Mouse (Mus musculus) large intestine, adult 2 months (tissue): Measurements from ENCODE around the gene Tnfrsf12a. TPM values are rescaled to one million over a fixed set of nuclear protein-coding genes. Genes with fewer than 3 reads are reported as not detected.

Experiments
- DNase-seq: peaks from one replicate; pipeline ENCODE4 v3.0.0-alpha.2; 2012; ENCODE audit warnings: low read depth, low spot score
- WGBS: fragments of 180-500 bp; shearing (Covaris S2); methylation state at CpG from one replicate; pipeline ENCODE4 v1.1.7; 2018; 5-methylcytosine and 5-hydroxymethylcytosine counted together
- polyA plus RNA-seq: library from polyadenylated mRNA; depleted of rRNA; stranded (reverse); fragments of >200 nt; gene quantifications from 2 replicates; pipeline ENCODE4 v1.2.3, GENCODE M21; 2012; rRNA removed

Gene Tnfrsf12a
- polyA plus RNA-seq = 8.1 and 8.4 TPM in 2 replicates

GRCm38 (mm10) chr17:23677236-23677679 is at the start of gene Tnfrsf12a:
Gene Tnfrsf12a, minus strand, starts transcription at chr17:23677468.
- DNase-seq = no peak
- under 1% methylated on average over 34 of the region's 34 CpGs for WGBS

- DNase-seq = no peak
- WGBS = under 1% methylated on average over 20 of the region's 20 CpGs
Measured at GRCm38 (mm10) chr17:23726758-23727142, 49.5 kb upstream of the Tnfrsf12a start.

GRCm38 (mm10) chr17:23725999-23726757 is 48.9 kb upstream of the Tnfrsf12a start, which contains the start of gene Pkmyt1:
Gene Pkmyt1, plus strand, starts transcription at chr17:23726336.
- DNase-seq = no peak
- under 1% methylated on average over 66 of the region's 73 CpGs for WGBS

- no peak for DNase-seq
- 43% methylated on average over 4 of the region's 4 CpGs for WGBS
Measured at GRCm38 (mm10) chr17:23725477-23725876, 48.2 kb upstream of the Tnfrsf12a start.

GRCm38 (mm10) chr17:23722376-23723125 is 45.3 kb upstream of the Tnfrsf12a start, which contains the start of gene 1520401A03Rik:
Gene 1520401A03Rik, minus strand, starts transcription at chr17:23722783.
- DNase-seq = no peak
- WGBS = 84% methylated on average over 7 of the region's 7 CpGs

GRCm38 (mm10) chr17:23721886-23722285 is 44.6 kb upstream of the Tnfrsf12a start:
- WGBS = 56% methylated on average over 2 of the region's 2 CpGs
- no peak for DNase-seq

GRCm38 (mm10) chr17:23719455-23719854 is 42.2 kb upstream of the Tnfrsf12a start:
- no peak for DNase-seq
- WGBS = 52% methylated on average over 1 of the region's 1 CpGs

- no peak for DNase-seq
- WGBS = 78% methylated on average over 2 of the region's 2 CpGs
Measured at GRCm38 (mm10) chr17:23717003-23717402, 39.7 kb upstream of the Tnfrsf12a start.

GRCm38 (mm10) chr17:23706212-23706611 is 28.9 kb upstream of the Tnfrsf12a start:
- DNase-seq = no peak
- 1% methylated on average over 3 of the region's 3 CpGs for WGBS

GRCm38 (mm10) chr17:23705525-23706104 is 28.3 kb upstream of the Tnfrsf12a start:
- 63% methylated on average over 7 of the region's 7 CpGs for WGBS
- no peak for DNase-seq

GRCm38 (mm10) chr17:23704741-23705140 is 27.5 kb upstream of the Tnfrsf12a start:
- WGBS = 30% methylated on average over 7 of the region's 7 CpGs

GRCm38 (mm10) chr17:23703301-23703700 is 26.0 kb upstream of the Tnfrsf12a start:
- 93% methylated on average over 9 of the region's 9 CpGs for WGBS
- DNase-seq = no peak

More at GRCm38 (mm10) chr17:23704741-23705140, 27.5 kb upstream of the Tnfrsf12a start:
- DNase-seq = no peak

- peak; percentile 82 for DNase-seq
- under 1% methylated on average over 28 of the region's 28 CpGs for WGBS
Measured at GRCm38 (mm10) chr17:23700079-23700478, 22.8 kb upstream of the Tnfrsf12a start.

- 2% methylated on average over 84 of the region's 101 CpGs for WGBS
- no peak for DNase-seq
Measured at GRCm38 (mm10) chr17:23699131-23700077, 22.1 kb upstream of the Tnfrsf12a start.

GRCm38 (mm10) chr17:23695801-23696200 is 18.5 kb upstream of the Tnfrsf12a start:
- DNase-seq = no peak
- 72% methylated on average over 3 of the region's 3 CpGs for WGBS

- no peak for DNase-seq
- 61% methylated on average over 1 of the region's 1 CpGs for WGBS
Measured at GRCm38 (mm10) chr17:23694491-23694890, 17.2 kb upstream of the Tnfrsf12a start.

GRCm38 (mm10) chr17:23683856-23684672 is 6.8 kb upstream of the Tnfrsf12a start, which contains the start of gene Cldn9:
Gene Cldn9, minus strand, starts transcription at chr17:23684026.
- no peak for DNase-seq
- WGBS = 38% methylated on average over 15 of the region's 15 CpGs

- 57% methylated on average over 15 of the region's 15 CpGs for WGBS
Measured at GRCm38 (mm10) chr17:23683226-23683625, 6.0 kb upstream of the Tnfrsf12a start.

More at GRCm38 (mm10) chr17:23683226-23683625, 6.0 kb upstream of the Tnfrsf12a start:
- no peak for DNase-seq
